ENCODE assay signal across 23 mouse cellular contexts in genomic region chr17:31021276-31021675, GRCm38 (mm10). TPM values are rescaled to one million over a fixed set of nuclear protein-coding genes. Genes with fewer than 3 reads are reported as not detected.
DNase-seq lines count a peak whose midpoint lies in the region; ATAC-seq and TF ChIP-seq lines count a peak whose summit lies in the region.
"Had no signal": no experiment of that assay in that cellular context is flagged by ENCODE, and none has a peak within 500 bp of the region (broad histone marks: within the 10 kb centered on the region; RNA-seq: fewer than 3 reads in every experiment).

No protein-coding gene starts in this region.

- ATAC-seq in forebrain, embryonic 13.5 days: no peak
- ATAC-seq: activated CD4-positive, CD25-positive, alpha-beta regulatory T cell, adult 4 months; forebrain, postnatal 0 days; intestine, embryonic 15.5 days; Patski had no signal

- no peak for DNase-seq in forebrain, embryonic 10.5 days (ENCODE audit: extremely low spot score, low spot score)
- no peak for DNase-seq in layer of hippocampus, adult 2 months (ENCODE audit: low spot score in 2 of 2)
- DNase-seq in layer of hippocampus, postnatal 14 days (ENCODE audit: low spot score in 2 of 2): no peak
- peak; percentile 43 for DNase-seq in right cerebral cortex, adult 18-20 months
- DNase-seq in right cerebral cortex, adult 2 months (ENCODE audit: low spot score in 2 of 2): no peak
- DNase-seq in left cerebral cortex, postnatal 10 days (ENCODE audit: extremely low spot score in 1 of 2, low spot score in 2 of 2): no peak
- DNase-seq: adrenal gland, postnatal 14 days; cerebellum, postnatal 14 days; embryo, embryonic 11 days; forebrain, postnatal 0 days; gastrocnemius, postnatal 36 days; heart, adult 11 months; heart, postnatal 4 days had no signal

- H3K9me3 ChIP-seq in forebrain, embryonic 10.5 days: no peaks in the 10 kb centered on the region; the same call in 1 of the 2 replicates
- peaks cover 6% of the 10 kb centered on the region; the same call in 1 of the 2 replicates for H3K9me3 ChIP-seq in forebrain, embryonic 13.5 days (replicated peaks)
- H3K9me3 ChIP-seq: forebrain, embryonic 12.5 days; intestine, embryonic 15.5 days had no signal

- H3K4me3 ChIP-seq in forebrain, embryonic 10.5 days: no peak overlapping the region
- no peak overlapping the region for H3K4me3 ChIP-seq in forebrain, embryonic 13.5 days
- no peak overlapping the region for H3K4me3 ChIP-seq in layer of hippocampus, adult 2 months
- no peak overlapping the region for H3K4me3 ChIP-seq in macrophage (ENCODE audit: inconsistent target)
- H3K4me3 ChIP-seq: embryonic facial prominence, embryonic 12.5 days; forebrain, embryonic 12.5 days; heart, embryonic 13.5 days; hindbrain, embryonic 13.5 days; intestine, embryonic 15.5 days had no signal

- H3K4me1 ChIP-seq in forebrain, embryonic 10.5 days: peaks cover 4% of the 10 kb centered on the region; the same call in 1 of the 2 replicates
- H3K4me1 ChIP-seq in forebrain, embryonic 13.5 days: no peaks in the 10 kb centered on the region
- H3K4me1 ChIP-seq: embryonic facial prominence, embryonic 12.5 days; forebrain, embryonic 12.5 days; hindbrain, embryonic 13.5 days had no signal

- H3K27me3 ChIP-seq in forebrain, embryonic 10.5 days (ENCODE audit: poor library complexity, severe bottlenecking): no peaks in the 10 kb centered on the region
- H3K27me3 ChIP-seq in forebrain, embryonic 13.5 days: no peaks in the 10 kb centered on the region
- H3K27me3 ChIP-seq: CH12.LX; embryonic facial prominence, embryonic 12.5 days; forebrain, embryonic 12.5 days; heart, embryonic 13.5 days; intestine, embryonic 15.5 days; Patski had no signal

- H3K4me2 ChIP-seq in forebrain, embryonic 13.5 days: no peak overlapping the region
- H3K4me2 ChIP-seq: embryonic facial prominence, embryonic 12.5 days; forebrain, embryonic 12.5 days; heart, embryonic 13.5 days; hindbrain, embryonic 13.5 days; intestine, embryonic 15.5 days had no signal

- TF ChIP-seq CTCF in layer of hippocampus, adult 2 months (conservative IDR thresholded peaks at IDR 0.05): no peak

- H3K27ac ChIP-seq in forebrain, embryonic 10.5 days: peak overlapping the region; percentile 41
- H3K27ac ChIP-seq in forebrain, embryonic 13.5 days: no peak overlapping the region
- H3K27ac ChIP-seq in layer of hippocampus, adult 2 months: peak overlapping the region; percentile 57; the same call in 1 of the 2 replicates
- 0 out of 2 replicates have a peak overlapping the region, but pooled peaks have one; percentile 2 for H3K27ac ChIP-seq in macrophage
- H3K27ac ChIP-seq: embryonic facial prominence, embryonic 12.5 days; forebrain, embryonic 12.5 days; heart, embryonic 13.5 days; hindbrain, embryonic 13.5 days; intestine, embryonic 15.5 days had no signal

- no peaks in the 10 kb centered on the region for H3K79me2 ChIP-seq in macrophage (ENCODE audit: inconsistent target)

- H3K36me3 ChIP-seq in forebrain, embryonic 10.5 days (replicated peaks): no peaks in the 10 kb centered on the region
- H3K36me3 ChIP-seq in forebrain, embryonic 13.5 days (ENCODE audit: poor library complexity, severe bottlenecking): no peaks in the 10 kb centered on the region
- H3K36me3 ChIP-seq in macrophage (ENCODE audit: inconsistent target): no peaks in the 10 kb centered on the region
- H3K36me3 ChIP-seq: embryonic facial prominence, embryonic 12.5 days; forebrain, embryonic 12.5 days; heart, embryonic 13.5 days; hindbrain, embryonic 13.5 days; intestine, embryonic 15.5 days had no signal

- WGBS in forebrain, embryonic 10.5 days: 87% methylated on average over 8 of the region's 8 CpGs
- 84% methylated on average over 8 of the region's 8 CpGs for WGBS in forebrain, embryonic 13.5 days
- 95% methylated on average over 8 of the region's 8 CpGs for WGBS in macrophage (ENCODE audit: missing documents)

- intact Hi-C loops in left cerebral cortex, postnatal 10 days (cut with DNase I): no loop called here

- H3K9ac ChIP-seq in forebrain, embryonic 13.5 days: no peak overlapping the region
- H3K9ac ChIP-seq: embryonic facial prominence, embryonic 12.5 days; forebrain, embryonic 12.5 days; forebrain, postnatal 0 days; heart, embryonic 13.5 days; hindbrain, embryonic 13.5 days; intestine, embryonic 15.5 days had no signal

RNA-seq across cellular contexts. Expression of gene Abcg1, which starts 36.2 kb away (rescaled TPM):
- 6.7 and 7.9 TPM in 2 replicates for polyA plus RNA-seq in forebrain, embryonic 10.5 days (2016; fragmentation: Nextera tagmentation; extraction: Ambion mirVana)
- polyA plus RNA-seq in forebrain, embryonic 13.5 days (2015; fragmentation: Nextera tagmentation; extraction: Ambion mirVana): 18.2 and 18.7 TPM in 2 replicates
- 10 to 100 TPM; 75.7 to 83.3 TPM for total RNA-seq in layer of hippocampus, adult 2 months (2021)
- total RNA-seq in layer of hippocampus, postnatal 14 days (2021): 10 to 100 TPM; 37.4 to 40.6 TPM
- 100 to 1,000 TPM in 22 of 26 experiments, 10 to 100 TPM in 4; 45.0 to 348 (median 216) TPM for total RNA-seq in macrophage (2018; cell fraction: chromatin; rRNA removed)
- total RNA-seq in macrophage (2018; cell fraction: cytosol; rRNA removed): 100 to 1,000 TPM; 113 to 311 (median 211) TPM
- 100 to 1,000 TPM in 19 of 26 experiments, 10 to 100 TPM in 7; 53.9 to 293 (median 194) TPM for total RNA-seq in macrophage (2018; cell fraction: nucleus; rRNA removed)
- polyA plus RNA-seq in macrophage (2018): 23.2 to 132 TPM (median 107 TPM) in 3 replicates
- 10 to 100 TPM; 26.4 to 33.2 TPM for total RNA-seq in left cerebral cortex, postnatal 10 days (2021)
